Mouse (Mus musculus) ES-E14 (cell line): Measurements from ENCODE around the gene Hp1bp3. TPM values are rescaled to one million over a fixed set of nuclear protein-coding genes. Genes with fewer than 3 reads are reported as not detected.

Source experiments
- DNase-seq: peaks from one replicate; pipeline ENCODE4 v3.0.0-alpha.2; 2013; ENCODE audit warnings: low read depth, low spot score
- H3K27ac ChIP-seq: 2 replicates; pipeline ENCODE4 v1.5.1; 2012; ENCODE audit warnings: low read depth, mild to moderate bottlenecking, low read length, moderate library complexity, mixed read lengths; ENCODE audit not compliant: poor library complexity, insufficient read depth, severe bottlenecking
- H3K36me3 ChIP-seq: 2 replicates; pipeline ENCODE4 v1.6.1; 2012; ENCODE audit warnings: mild to moderate bottlenecking, low read length, moderate library complexity, mixed read lengths; ENCODE audit not compliant: control insufficient read depth, poor library complexity, insufficient read depth, severe bottlenecking
- H3K4me1 ChIP-seq, 2 experiments: fragments of 150-350 bp in 1 of 2; sonication (generic) in 1 of 2; 2 replicates each; pipeline ENCODE4 v1.6.1; 2012; ENCODE audit warnings: low read length in 2 of 2, mild to moderate bottlenecking in 1 of 2, mixed read lengths in 1 of 2; ENCODE audit not compliant: control insufficient read depth in 2 of 2, insufficient read depth in 2 of 2, poor library complexity in 1 of 2
- H3K4me3 ChIP-seq, 2 experiments: fragments of 150-350 bp in 1 of 2; sonication (generic) in 1 of 2; 2 replicates each; pipeline ENCODE4 v1.5.1; 2012; ENCODE audit warnings: low read length in 2 of 2, low read depth in 1 of 2, mild to moderate bottlenecking in 1 of 2, mixed read lengths in 1 of 2; ENCODE audit not compliant: insufficient read depth in 1 of 2, poor library complexity in 1 of 2, severe bottlenecking in 1 of 2
- H3K9ac ChIP-seq: 2 replicates; pipeline ENCODE4 v1.6.1; 2012; ENCODE audit warnings: low read depth, mild to moderate bottlenecking, low read length, mixed read lengths; ENCODE audit not compliant: poor library complexity, insufficient read depth, severe bottlenecking
- H3K9me3 ChIP-seq: fragments of 150-350 bp; sonication (generic); 2 replicates; pipeline ENCODE4 v1.6.1; 2012; ENCODE audit warnings: low read depth, mild to moderate bottlenecking, low read length; ENCODE audit not compliant: control insufficient read depth, insufficient read depth
- CHD2 ChIP-seq: IDR thresholded peaks from 2 replicates; pipeline ENCODE4 v1.6.1; 2014; ENCODE audit warnings: mild to moderate bottlenecking, low read depth, low read length, inconsistent platforms
- HCFC1 ChIP-seq: IDR thresholded peaks from 2 replicates; pipeline ENCODE4 v1.6.1; 2012; ENCODE audit warnings: low read length, inconsistent platforms, borderline replicate concordance; ENCODE audit not compliant: insufficient read depth
- MAFK ChIP-seq: IDR thresholded peaks from 2 replicates; pipeline ENCODE4 v1.6.1; 2014; ENCODE audit warnings: mild to moderate bottlenecking, low read depth, low read length, inconsistent platforms; ENCODE audit not compliant: insufficient read depth
- ZC3H11A ChIP-seq: IDR thresholded peaks from 2 replicates; pipeline ENCODE4 v1.6.1; 2012; ENCODE audit warnings: low read depth, mild to moderate bottlenecking, inconsistent platforms, low read length, borderline replicate concordance
- ZNF384 ChIP-seq: IDR thresholded peaks from 2 replicates; pipeline ENCODE4 v1.6.1; 2012; ENCODE audit warnings: low read depth, low read length, inconsistent platforms
- in situ Hi-C, 2 experiments: fragments of 600-800 bp; cut with MboI; formaldehyde crosslinking; loops; one replicate each; pipeline ENCODE4 v1.15.1; 2025; ENCODE audit warnings: low sequenced_read_pairs in 2 of 2, inconsistent platforms in 1 of 2; ENCODE audit not compliant: unreplicated experiment in 2 of 2
- total RNA-seq: library from RNA; depleted of rRNA; stranded (reverse); fragments of 300-350 nt; gene quantifications from 2 replicates; pipeline ENCODE4 v1.2.3, GENCODE M21; 2012; rRNA removed

The Hp1bp3 gene
- 27.2 and 31.1 TPM in 2 replicates for total RNA-seq

DNA sequence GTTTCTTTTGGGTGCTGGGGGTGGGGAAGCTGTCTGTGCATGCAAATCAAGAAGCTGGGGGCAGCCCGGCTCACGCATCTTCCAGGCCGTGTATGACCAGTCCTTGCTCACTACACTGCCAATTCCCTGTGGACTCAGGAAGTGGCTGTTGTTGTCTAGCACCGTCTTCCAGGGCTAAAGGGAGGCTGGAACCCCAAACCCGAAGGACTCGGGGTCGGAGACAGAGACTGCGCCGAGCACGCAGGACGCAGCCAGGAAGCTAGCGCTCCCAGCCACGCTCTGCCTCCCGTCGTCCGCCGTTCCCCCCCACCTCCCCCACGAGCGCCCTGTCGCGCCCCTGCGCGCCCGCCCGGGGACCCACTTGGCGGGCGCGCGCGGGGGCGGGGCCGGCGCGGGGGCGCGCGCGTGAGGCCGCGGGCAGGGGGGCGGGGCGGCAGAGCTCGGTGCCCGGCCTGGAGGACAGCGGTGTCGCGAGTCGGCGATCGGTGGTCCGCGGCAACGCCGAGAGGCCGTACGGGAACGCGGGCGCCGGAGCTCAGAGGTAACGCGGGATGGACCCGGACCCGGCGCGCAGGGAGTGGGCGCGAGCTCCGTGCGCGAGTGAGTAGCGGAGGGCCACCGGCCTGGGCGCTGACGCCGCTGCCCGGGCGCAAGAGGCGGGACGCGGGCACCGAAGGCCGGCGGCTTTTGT, at the start of gene Hp1bp3:
Hp1bp3 (plus strand) TSS at position 97 of the 691 bp plus-strand sequence.
- in situ Hi-C loops, result no loop called here
- TF ChIP-seq CHD2, result no peak
- no peak for TF ChIP-seq HCFC1
- no peak for TF ChIP-seq ZNF384
- no peak for TF ChIP-seq MAFK
- Histone ChIP-seq H3K27ac (peak within 1 kb of the TSS; percentile 96), H3K4me1 (peaks cover 2 to 20% of the 10 kb centered on the region in 2 experiments), H3K9me3 (no peaks in the 10 kb centered on the region), H3K9ac (peak within 1 kb of the TSS; percentile 100), H3K4me3 (peak within 1 kb of the TSS; percentile 78 to 100), H3K36me3 (no peaks in the 10 kb centered on the region)
- peak; percentile 42 for DNase-seq

DNA sequence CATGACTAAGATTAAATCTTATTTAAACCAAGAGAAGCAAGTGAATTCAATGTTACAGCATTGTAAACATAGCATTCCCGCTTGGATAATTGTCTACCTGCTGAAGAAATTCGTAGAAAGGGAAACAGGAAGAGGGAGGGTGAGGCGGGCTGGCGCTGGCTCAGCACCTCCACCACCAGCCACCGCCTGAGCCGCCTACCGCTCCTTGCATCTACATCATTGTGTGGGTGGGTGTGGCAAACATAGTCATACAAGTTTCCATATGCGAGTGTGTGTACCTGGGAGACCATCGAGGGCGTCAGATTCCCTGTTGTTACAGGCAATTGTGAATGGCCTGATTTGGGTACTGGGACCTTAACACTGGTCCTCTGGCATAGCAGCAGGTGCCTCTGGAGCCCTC, 49.6 kb upstream of the Hp1bp3 start:
- H3K27ac ChIP-seq, result no peak overlapping the region
- DNase-seq, result no peak
- H3K4me1 ChIP-seq, result no peaks in the 10 kb centered on the region
- in situ Hi-C loops, result no loop called here
- no peak overlapping the region for H3K9ac ChIP-seq
- TF ChIP-seq ZNF384 (no peak), CHD2 (no peak), MAFK (no peak), ZC3H11A (no peak), HCFC1 (no peak)
- no peak overlapping the region for H3K4me3 ChIP-seq
- no peaks in the 10 kb centered on the region for H3K9me3 ChIP-seq
- H3K36me3 ChIP-seq, result peaks cover 4% of the 10 kb centered on the region; the same call in 1 of the 2 replicates

DNA sequence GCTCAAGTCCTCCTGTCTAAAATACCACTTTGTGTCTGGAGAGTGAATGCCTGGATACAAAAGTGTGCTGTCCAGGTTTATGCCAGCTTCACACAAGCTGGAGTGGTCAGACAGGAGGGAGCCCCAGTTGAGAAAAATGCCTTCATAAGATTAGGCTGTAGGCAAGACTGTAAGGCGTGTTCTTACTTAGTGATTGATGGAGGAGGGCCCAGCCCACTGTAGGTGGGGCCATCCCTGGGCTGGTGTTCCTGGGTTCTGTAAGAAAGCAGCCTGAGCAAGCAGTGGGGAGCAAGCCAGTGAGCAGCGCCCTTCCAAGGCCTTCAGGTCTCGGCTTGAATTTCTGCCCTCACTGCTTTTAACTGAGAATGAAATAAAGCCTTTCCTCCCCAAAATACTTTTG, 47.9 kb upstream of the Hp1bp3 start:
- no peak for DNase-seq
- Histone ChIP-seq H3K9ac (no peak overlapping the region), H3K4me1 (no peaks in the 10 kb centered on the region), H3K4me3 (no peak overlapping the region), H3K27ac (no peak overlapping the region), H3K9me3 (no peaks in the 10 kb centered on the region), H3K36me3 (peaks cover 7% of the 10 kb centered on the region; the same call in 1 of the 2 replicates)
- in situ Hi-C loops, result no loop called here
- TF ChIP-seq HCFC1, result no peak
- TF ChIP-seq CHD2, result no peak
- no peak for TF ChIP-seq MAFK
- no peak for TF ChIP-seq ZC3H11A
- no peak for TF ChIP-seq ZNF384

DNA sequence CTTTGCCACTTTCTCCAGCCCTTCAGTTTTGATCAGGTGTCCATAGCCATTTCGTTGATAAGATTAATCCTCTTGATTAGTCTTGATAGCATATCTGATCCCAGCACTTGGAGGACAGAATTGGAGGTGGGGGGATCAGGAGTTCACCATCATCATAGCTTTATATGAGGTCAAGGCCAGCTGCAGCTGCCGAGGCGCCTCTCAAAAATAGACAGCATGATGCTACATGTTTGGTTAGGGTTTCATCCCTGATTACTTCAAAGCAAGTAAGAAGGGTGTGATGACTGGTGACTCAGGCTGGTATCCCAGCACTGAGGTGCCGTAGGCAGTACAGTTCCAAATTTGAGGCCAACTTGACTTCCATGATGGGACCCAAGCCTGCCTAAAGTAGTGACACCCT, 46.7 kb upstream of the Hp1bp3 start:
- Histone ChIP-seq H3K4me1 (no peaks in the 10 kb centered on the region), H3K9me3 (no peaks in the 10 kb centered on the region), H3K27ac (no peak overlapping the region), H3K9ac (no peak overlapping the region), H3K36me3 (peaks cover 7% of the 10 kb centered on the region; the same call in 1 of the 2 replicates), H3K4me3 (no peak overlapping the region)
- TF ChIP-seq HCFC1 (no peak), ZNF384 (no peak), ZC3H11A (no peak), MAFK (no peak), CHD2 (no peak)
- in situ Hi-C loops, result no loop called here
- no peak for DNase-seq
